In the genomic region with DNA sequence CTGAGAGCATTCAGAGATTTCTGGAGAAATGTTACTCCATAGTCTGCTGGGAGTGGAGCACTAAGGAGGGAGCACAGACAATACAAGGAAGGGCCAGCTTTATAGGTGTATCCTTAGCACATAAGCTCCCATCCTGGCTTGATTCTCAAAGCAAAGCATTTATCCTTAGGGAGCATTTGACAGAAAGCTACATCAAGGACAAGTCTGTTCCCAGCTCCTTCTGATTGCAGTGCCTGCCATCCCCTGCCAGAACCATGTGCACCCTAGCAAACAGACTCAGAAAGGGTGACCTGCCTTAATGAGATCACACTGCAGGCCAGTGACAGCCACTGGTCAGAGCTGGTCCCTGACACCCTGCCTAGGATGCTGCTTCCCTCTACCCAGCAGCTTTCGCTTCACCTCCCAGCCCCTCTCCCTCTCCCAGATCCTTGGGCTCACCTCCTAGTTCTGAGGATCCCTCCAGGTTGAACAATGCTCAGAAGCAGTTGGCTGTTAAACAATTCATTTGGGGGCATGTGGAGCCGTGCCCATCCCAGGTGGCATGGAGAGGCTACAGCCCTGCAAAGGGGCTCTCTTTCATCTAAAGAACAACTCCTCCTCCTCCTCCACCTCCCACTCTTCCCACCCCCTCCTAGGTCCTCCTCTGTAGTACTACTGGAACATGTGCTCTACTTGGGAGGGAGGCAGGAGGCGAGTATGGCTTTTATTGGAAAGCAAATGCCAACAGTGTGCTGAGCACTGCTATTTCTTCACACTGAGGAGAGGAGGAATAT, we compare ENCODE assay signal across 9 mouse cellular contexts. TPM values are rescaled to one million over a fixed set of nuclear protein-coding genes. Genes with fewer than 3 reads are reported as not detected.
DNase-seq lines count a peak whose midpoint lies in the region; ATAC-seq and TF ChIP-seq lines count a peak whose summit lies in the region.
"Had no signal": no experiment of that assay in that cellular context is flagged by ENCODE, and none has a peak within 500 bp of the region (broad histone marks: within the 10 kb centered on the region; RNA-seq: fewer than 3 reads in every experiment).

No protein-coding gene starts in this region.

- 25% methylated on average over 3 of the region's 3 CpGs for WGBS in stomach, embryonic 14.5 days
- WGBS in stomach, postnatal 0 days, result 33% methylated on average over 3 of the region's 3 CpGs
- 20% methylated on average over 3 of the region's 3 CpGs for WGBS in limb, embryonic 12.5 days
- 29% methylated on average over 3 of the region's 3 CpGs for WGBS in stomach, embryonic 16.5 days

- no peaks in the 10 kb centered on the region for H3K4me1 ChIP-seq in stomach, embryonic 14.5 days (ENCODE audit: control insufficient read depth, insufficient read depth, low read length)
- H3K4me1 ChIP-seq in stomach, postnatal 0 days (replicated peaks; ENCODE audit: control insufficient read depth, insufficient read depth), result no peaks in the 10 kb centered on the region
- peaks cover 6% of the 10 kb centered on the region for H3K4me1 ChIP-seq in limb, embryonic 12.5 days (replicated peaks)
- no peaks in the 10 kb centered on the region for H3K4me1 ChIP-seq in stomach, embryonic 16.5 days (ENCODE audit: control insufficient read depth, insufficient read depth, low read length)

- H3K9ac ChIP-seq in stomach, embryonic 14.5 days (replicated peaks; ENCODE audit: low read depth, low read length), result no peak overlapping the region
- H3K9ac ChIP-seq in stomach, postnatal 0 days (ENCODE audit: low read length), result no peak overlapping the region
- H3K9ac ChIP-seq in limb, embryonic 12.5 days (replicated peaks), result no peak overlapping the region
- H3K9ac ChIP-seq in stomach, embryonic 16.5 days (ENCODE audit: low read length), result 0 out of 2 replicates have a peak overlapping the region, but pooled peaks have one; percentile 19

- no peaks in the 10 kb centered on the region for H3K27me3 ChIP-seq in stomach, embryonic 14.5 days (ENCODE audit: control insufficient read depth, insufficient read depth, low read length)
- no peaks in the 10 kb centered on the region for H3K27me3 ChIP-seq in stomach, postnatal 0 days (ENCODE audit: control insufficient read depth, insufficient read depth, low read length)
- no peaks in the 10 kb centered on the region for H3K27me3 ChIP-seq in limb, embryonic 12.5 days
- no peaks in the 10 kb centered on the region for H3K27me3 ChIP-seq in stomach, embryonic 16.5 days (ENCODE audit: control insufficient read depth, insufficient read depth, low read length)

- TF ChIP-seq CTCF in stomach, postnatal 0 days (IDR thresholded peaks at IDR 0.05; ENCODE audit: low read depth), result no peak

- no peak overlapping the region for H3K4me3 ChIP-seq in stomach, embryonic 14.5 days (ENCODE audit: low read depth, low read length)
- H3K4me3 ChIP-seq in stomach, postnatal 0 days (ENCODE audit: low read depth, low read length), result no peak overlapping the region
- no peak overlapping the region; the same call in 1 of the 2 replicates for H3K4me3 ChIP-seq in limb, embryonic 12.5 days (replicated peaks)
- H3K4me3 ChIP-seq in stomach, embryonic 16.5 days (replicated peaks; ENCODE audit: low read length), result no peak overlapping the region

- H3K27ac ChIP-seq in stomach, embryonic 14.5 days (ENCODE audit: low read length), result peak overlapping the region; percentile 27; the same call in 1 of the 2 replicates
- no peak overlapping the region for H3K27ac ChIP-seq in stomach, postnatal 0 days (replicated peaks)
- H3K27ac ChIP-seq in limb, embryonic 12.5 days, result peak overlapping the region; percentile 57; the same call in 1 of the 2 replicates
- no peak overlapping the region for H3K27ac ChIP-seq in stomach, embryonic 16.5 days (ENCODE audit: low read length)

- 0 out of 2 replicates have a peak overlapping the region, but pooled peaks have one; percentile 5 for H3K4me2 ChIP-seq in stomach, embryonic 14.5 days (replicated peaks; ENCODE audit: low read depth, low read length)
- no peak overlapping the region for H3K4me2 ChIP-seq in stomach, postnatal 0 days (replicated peaks; ENCODE audit: low read depth)
- H3K4me2 ChIP-seq in limb, embryonic 12.5 days, result peak overlapping the region; percentile 35
- H3K4me2 ChIP-seq in stomach, embryonic 16.5 days (ENCODE audit: low read depth, low read length), result no peak overlapping the region
- H3K4me2 ChIP-seq: liver, embryonic 11.5 days had no signal

- ATAC-seq in frontal cortex, adult (ENCODE audit: low TSS enrichment), result peak; percentile 63
- peak; percentile 38; the same call in 1 of the 2 replicates for ATAC-seq in stomach, embryonic 14.5 days (ENCODE audit: insufficient number of reproducible peaks, insufficient read depth, low FRiP score, low read depth)
- ATAC-seq in stomach, postnatal 0 days (ENCODE audit: low FRiP score, low TSS enrichment), result no peak
- peak; percentile 57; the same call in 1 of the 2 replicates for ATAC-seq in limb, embryonic 12.5 days (ENCODE audit: insufficient number of reproducible peaks, insufficient read depth, low FRiP score, low TSS enrichment, low read depth)
- no peak for ATAC-seq in stomach, embryonic 16.5 days (ENCODE audit: insufficient read depth, low FRiP score)

- no peak for TF ChIP-seq EP300 in stomach, postnatal 0 days (optimal IDR thresholded peaks at IDR 0.05)

- DNase-seq in frontal cortex, postnatal 14 days (ENCODE audit: low spot score in 2 of 2), result no peak
- no peak for DNase-seq in stomach, postnatal 0 days (ENCODE audit: low spot score)
- DNase-seq in gastrocnemius, postnatal 25 days, result no peak
- no peak for DNase-seq in spleen, postnatal 14 days (ENCODE audit: low spot score in 2 of 2)

- H3K36me3 ChIP-seq in stomach, embryonic 14.5 days (ENCODE audit: control insufficient read depth, insufficient read depth, low read length), result no peaks in the 10 kb centered on the region
- H3K36me3 ChIP-seq in stomach, postnatal 0 days (ENCODE audit: control insufficient read depth, insufficient read depth, low read length), result no peaks in the 10 kb centered on the region
- H3K36me3 ChIP-seq in limb, embryonic 12.5 days, result no peaks in the 10 kb centered on the region
- no peaks in the 10 kb centered on the region for H3K36me3 ChIP-seq in stomach, embryonic 16.5 days (ENCODE audit: control insufficient read depth, insufficient read depth, low read length)

- no peaks in the 10 kb centered on the region for H3K9me3 ChIP-seq in stomach, embryonic 14.5 days (ENCODE audit: control insufficient read depth, low read depth, low read length)
- no peaks in the 10 kb centered on the region for H3K9me3 ChIP-seq in stomach, postnatal 0 days (ENCODE audit: control insufficient read depth, low read length)
- H3K9me3 ChIP-seq in limb, embryonic 12.5 days, result no peaks in the 10 kb centered on the region
- H3K9me3 ChIP-seq in stomach, embryonic 16.5 days (replicated peaks; ENCODE audit: control insufficient read depth, low read length), result no peaks in the 10 kb centered on the region

RNA-seq across cellular contexts. Expression of gene Syn3, which starts 7.2 kb away (rescaled TPM):
- polyA plus RNA-seq in stomach, embryonic 14.5 days (2014; fragmentation: Nextera tagmentation; extraction: Ambion mirVana), result 5.6 and 5.8 TPM in 2 replicates
- 1.3 and 1.6 TPM in 2 replicates for polyA plus RNA-seq in stomach, postnatal 0 days (2015; fragmentation: Nextera tagmentation; extraction: Ambion mirVana)
- 4.1 and 4.4 TPM in 2 replicates for polyA plus RNA-seq in limb, embryonic 12.5 days (2016; fragmentation: Nextera tagmentation; extraction: Ambion mirVana)
- 3.2 and 4.0 TPM in 2 replicates for polyA plus RNA-seq in stomach, embryonic 16.5 days (2015; fragmentation: Nextera tagmentation; extraction: Ambion mirVana)
- under 1 TPM; 0.23 to 0.43 TPM for total RNA-seq in gastrocnemius, postnatal 25 days (2021)

Comparison
In these comparisons a context has a peak if more than half of its experiments do, and no peak if none do; other contexts are left out.
1. ATAC-seq: peak in frontal cortex, adult (single experiment), stomach, embryonic 14.5 days (single experiment) and limb, embryonic 12.5 days (single experiment); none in stomach, postnatal 0 days (single experiment) and stomach, embryonic 16.5 days (single experiment).
2. H3K27ac ChIP-seq: peak in stomach, embryonic 14.5 days (single experiment) and limb, embryonic 12.5 days (single experiment); none in stomach, postnatal 0 days (single experiment) and stomach, embryonic 16.5 days (single experiment).
3. H3K4me2 ChIP-seq: peak in stomach, embryonic 14.5 days (single experiment) and limb, embryonic 12.5 days (single experiment); none in stomach, postnatal 0 days (single experiment) and stomach, embryonic 16.5 days (single experiment).